Mouse (Mus musculus): ENCODE results near the gene Calhm3. TPM values are rescaled to one million over a fixed set of nuclear protein-coding genes. Genes with fewer than 3 reads are reported as not detected.

Calhm3 gene
- polyA plus RNA-seq, 1 experiment from 2014 or later: not detected

DNA sequence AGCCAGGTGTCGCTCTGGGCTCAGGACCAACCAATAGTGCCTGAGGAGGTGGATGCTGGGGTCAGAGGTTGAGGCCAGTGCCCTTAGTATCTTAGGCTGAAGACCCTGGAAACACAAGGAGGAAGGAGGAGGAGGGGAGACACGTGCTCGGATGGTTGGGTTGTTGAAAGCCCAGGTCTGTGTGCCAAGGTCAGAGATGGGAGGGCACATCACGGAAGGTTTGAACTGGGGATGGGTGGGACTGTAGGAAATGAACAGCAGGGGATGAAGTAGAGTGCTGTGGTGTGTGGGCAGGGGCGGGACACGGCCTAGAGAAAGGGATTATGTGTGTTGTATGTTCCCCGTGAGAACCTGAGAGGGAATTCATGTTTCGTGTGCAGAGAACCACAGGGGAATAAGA is 26.7 kb upstream of the Calhm3 start:
- H3K36me3 ChIP-seq: no peaks in the 10 kb centered on the region
- peaks cover 6% of the 10 kb centered on the region; the same call in 1 of the 2 replicates for H3K4me1 ChIP-seq
- H3K4me3 ChIP-seq (replicated peaks): no peak overlapping the region
- no peak overlapping the region for H3K4me2 ChIP-seq
- WGBS: 69% methylated on average over 8 of the region's 8 CpGs
- H3K27me3 ChIP-seq (replicated peaks): peaks cover 15% of the 10 kb centered on the region
- ATAC-seq (ENCODE audit: insufficient read depth, low FRiP score, low read depth): no peak
- H3K9ac ChIP-seq: no peak overlapping the region
- no peaks in the 10 kb centered on the region for H3K9me3 ChIP-seq
- H3K27ac ChIP-seq: no peak overlapping the region

DNA sequence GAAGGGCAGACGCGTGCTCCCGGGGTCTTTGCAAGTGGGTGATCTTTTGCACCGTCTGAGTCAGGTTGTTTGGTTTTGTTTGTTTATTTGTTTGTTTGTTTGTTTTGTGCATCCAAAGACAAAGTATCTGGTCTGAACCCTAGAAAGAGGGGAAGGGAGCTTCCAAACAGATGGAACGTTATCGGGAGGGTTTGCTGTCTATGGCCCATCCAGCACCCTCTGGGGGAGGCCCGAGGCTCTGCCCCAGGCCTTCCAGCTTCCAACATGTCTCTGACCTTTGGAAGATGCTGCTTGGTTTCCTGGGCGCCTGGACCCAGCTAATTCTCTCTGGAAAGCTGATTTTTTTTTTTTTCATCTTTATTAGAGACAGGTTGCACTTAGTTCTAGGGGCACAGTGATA is 22.4 kb upstream of the Calhm3 start:
- H3K9ac ChIP-seq: no peak overlapping the region
- no peaks in the 10 kb centered on the region for H3K36me3 ChIP-seq
- no peak overlapping the region for H3K27ac ChIP-seq
- ATAC-seq (ENCODE audit: insufficient read depth, low FRiP score, low read depth): no peak
- peak overlapping the region; percentile 71 for H3K4me3 ChIP-seq (replicated peaks)
- WGBS: 27% methylated on average over 8 of the region's 8 CpGs
- peaks cover 11% of the 10 kb centered on the region for H3K4me1 ChIP-seq
- peaks cover 19% of the 10 kb centered on the region for H3K27me3 ChIP-seq (replicated peaks)
- H3K9me3 ChIP-seq: no peaks in the 10 kb centered on the region
- peak overlapping the region; percentile 99 for H3K4me2 ChIP-seq

DNA sequence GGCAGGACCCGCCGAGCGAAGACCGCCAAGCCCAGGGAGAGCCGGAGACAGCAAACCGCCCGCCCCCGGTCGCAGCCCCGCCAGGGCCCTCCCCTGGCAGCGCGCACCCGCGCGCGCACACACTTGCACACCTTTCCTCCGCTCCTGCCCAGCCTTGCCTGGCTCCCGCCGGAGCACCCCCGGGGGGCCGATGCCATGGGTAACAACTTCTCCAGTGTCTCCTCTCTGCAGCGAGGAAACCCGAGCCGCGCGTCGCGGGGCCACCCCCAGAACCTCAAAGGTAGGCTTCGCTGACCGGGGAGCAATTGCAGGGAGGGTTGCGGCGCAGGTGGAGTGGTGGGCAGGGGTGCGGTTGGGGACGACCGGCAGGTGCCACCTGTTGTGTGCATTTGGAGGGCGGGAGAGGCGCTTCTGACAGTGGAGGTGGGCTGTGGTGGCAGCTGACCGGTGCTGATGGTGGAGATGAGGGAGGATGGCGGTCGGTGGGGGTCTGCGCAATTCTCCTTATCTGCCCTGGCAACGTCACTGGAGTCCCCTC is 21.8 kb upstream of the Calhm3 start:
- under 1% methylated on average over 28 of the region's 42 CpGs for WGBS
- Histone ChIP-seq H3K36me3 (no peaks in the 10 kb centered on the region), H3K4me1 (peaks cover 11% of the 10 kb centered on the region), H3K27me3 (replicated peaks) (peaks cover 19% of the 10 kb centered on the region), H3K27ac (peak overlapping the region; percentile 51), H3K9ac (peak overlapping the region; percentile 65), H3K4me2 (peak overlapping the region; percentile 99), H3K9me3 (no peaks in the 10 kb centered on the region), H3K4me3 (replicated peaks) (peak overlapping the region; percentile 71)
- ATAC-seq (ENCODE audit: insufficient read depth, low FRiP score, low read depth): no peak

DNA sequence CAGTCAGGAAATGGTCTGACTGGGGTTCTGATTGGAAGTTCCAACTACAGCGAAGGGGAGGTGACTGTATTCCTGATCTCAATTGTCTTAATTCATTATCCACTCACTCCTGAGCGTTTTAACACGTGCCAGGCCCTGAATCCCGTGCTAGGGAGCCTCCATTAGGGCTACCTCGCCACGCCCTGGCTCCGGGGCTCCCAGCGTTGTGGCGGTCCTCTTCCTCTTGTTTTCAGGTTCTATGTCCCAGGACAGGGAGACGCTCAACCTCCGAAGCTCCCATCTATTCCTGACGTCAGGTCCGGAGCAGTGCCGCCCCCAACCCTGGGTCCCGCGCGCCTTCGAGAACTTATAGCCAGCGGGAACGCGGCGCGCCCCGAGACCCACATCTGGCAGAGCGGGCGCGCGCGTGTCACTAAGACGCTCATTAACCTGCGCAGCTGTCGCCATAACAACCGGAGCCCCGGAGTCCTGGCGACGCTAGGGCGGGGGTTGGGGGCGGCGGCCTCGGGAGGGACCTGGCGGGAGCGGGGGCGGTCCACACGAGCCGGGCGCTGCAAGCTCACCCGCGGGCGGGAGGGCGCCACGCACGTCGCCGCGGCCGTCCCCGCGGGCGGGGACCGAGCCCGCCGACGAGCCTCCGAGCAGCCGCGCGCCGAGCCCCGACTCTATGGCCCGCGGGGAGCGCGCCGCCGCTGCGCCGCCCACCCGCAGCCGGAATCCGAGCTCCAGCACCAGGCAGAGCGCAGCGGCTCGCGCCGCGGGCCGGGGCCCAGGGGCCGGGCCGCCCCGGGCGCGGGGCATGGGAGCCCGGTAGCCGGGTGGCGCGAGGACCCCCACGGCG is 21.1 kb upstream of the Calhm3 start, which contains the start of gene Neurl1a:
Neurl1a (plus strand) TSS at position 390 of the 841 bp plus-strand sequence.
- Histone ChIP-seq H3K27me3 (replicated peaks) (peaks cover 19% of the 10 kb centered on the region), H3K9ac (peak within 1 kb of the TSS; percentile 65), H3K9me3 (no peaks in the 10 kb centered on the region), H3K36me3 (no peaks in the 10 kb centered on the region), H3K27ac (peak within 1 kb of the TSS; percentile 51), H3K4me1 (peaks cover 11% of the 10 kb centered on the region), H3K4me3 (replicated peaks) (peak within 1 kb of the TSS; percentile 71), H3K4me2 (peak within 1 kb of the TSS; percentile 99)
- peak; percentile 49 for ATAC-seq (ENCODE audit: insufficient read depth, low FRiP score, low read depth)
- WGBS: under 1% methylated on average over 88 of the region's 98 CpGs

DNA sequence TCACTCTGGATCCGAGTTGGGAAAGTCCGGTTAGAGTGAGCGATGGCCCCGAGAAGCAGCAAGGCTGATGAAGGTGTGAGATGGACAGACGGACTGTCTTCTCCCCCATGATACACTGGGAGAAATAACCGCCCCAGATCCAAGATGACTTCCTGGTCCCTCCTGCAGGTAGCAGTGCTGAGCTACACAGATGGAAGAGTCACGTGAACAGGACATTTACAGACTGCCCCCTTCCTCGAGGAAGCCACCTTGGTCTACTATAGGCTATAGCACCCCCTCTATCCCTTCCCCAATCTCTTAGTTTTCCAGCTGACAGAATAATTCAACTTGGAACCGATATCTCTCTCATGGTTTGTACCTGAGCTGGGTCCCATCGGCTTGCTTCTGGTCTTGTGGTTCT is 20.4 kb upstream of the Calhm3 start:
- WGBS: 23% methylated on average over 10 of the region's 10 CpGs
- Histone ChIP-seq H3K9ac (no peak overlapping the region), H3K9me3 (no peaks in the 10 kb centered on the region), H3K27me3 (replicated peaks) (peaks cover 19% of the 10 kb centered on the region), H3K4me3 (replicated peaks) (peak overlapping the region; percentile 71), H3K36me3 (no peaks in the 10 kb centered on the region), H3K4me2 (peak overlapping the region; percentile 99), H3K27ac (no peak overlapping the region), H3K4me1 (peaks cover 11% of the 10 kb centered on the region)
- ATAC-seq (ENCODE audit: insufficient read depth, low FRiP score, low read depth): 0 out of 2 replicates have a peak, but pooled peaks have one; percentile 30

DNA sequence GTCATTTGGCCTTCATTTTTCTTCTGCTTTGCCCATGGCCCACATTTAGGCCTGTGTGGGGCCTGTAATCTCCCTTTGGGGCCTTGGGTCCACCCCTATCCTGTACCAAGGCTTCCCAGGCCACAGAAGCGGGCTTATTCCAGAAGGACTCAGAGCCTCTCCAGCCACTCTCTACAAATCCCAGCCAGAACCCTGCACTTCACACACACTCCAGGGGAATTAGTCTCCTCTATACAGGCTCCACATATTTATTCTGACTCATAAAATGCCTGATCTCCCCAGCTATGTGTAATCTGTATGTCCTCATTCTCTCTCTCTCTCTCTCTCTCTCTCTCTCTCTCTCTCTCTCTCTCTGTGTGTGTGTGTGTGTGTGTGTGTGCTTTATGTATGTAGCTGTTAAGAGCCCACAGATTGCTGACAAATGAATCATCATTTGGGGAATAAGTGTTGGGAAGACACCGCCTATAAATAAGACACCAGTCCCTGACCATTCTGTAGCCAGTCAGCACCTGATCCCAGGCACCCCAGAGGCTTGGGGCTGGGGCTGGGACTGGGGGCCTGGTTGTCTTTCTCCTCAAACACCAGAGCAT is 19.4 kb upstream of the Calhm3 start:
- WGBS: 68% methylated on average over 2 of the region's 2 CpGs
- no peak overlapping the region for H3K4me2 ChIP-seq
- H3K4me1 ChIP-seq: peaks cover 11% of the 10 kb centered on the region
- H3K4me3 ChIP-seq (replicated peaks): no peak overlapping the region
- no peaks in the 10 kb centered on the region for H3K9me3 ChIP-seq
- no peak overlapping the region for H3K9ac ChIP-seq
- H3K27ac ChIP-seq: no peak overlapping the region; the same call in 1 of the 2 replicates
- no peak for ATAC-seq (ENCODE audit: insufficient read depth, low FRiP score, low read depth)
- peaks cover 19% of the 10 kb centered on the region for H3K27me3 ChIP-seq (replicated peaks)
- no peaks in the 10 kb centered on the region for H3K36me3 ChIP-seq

DNA sequence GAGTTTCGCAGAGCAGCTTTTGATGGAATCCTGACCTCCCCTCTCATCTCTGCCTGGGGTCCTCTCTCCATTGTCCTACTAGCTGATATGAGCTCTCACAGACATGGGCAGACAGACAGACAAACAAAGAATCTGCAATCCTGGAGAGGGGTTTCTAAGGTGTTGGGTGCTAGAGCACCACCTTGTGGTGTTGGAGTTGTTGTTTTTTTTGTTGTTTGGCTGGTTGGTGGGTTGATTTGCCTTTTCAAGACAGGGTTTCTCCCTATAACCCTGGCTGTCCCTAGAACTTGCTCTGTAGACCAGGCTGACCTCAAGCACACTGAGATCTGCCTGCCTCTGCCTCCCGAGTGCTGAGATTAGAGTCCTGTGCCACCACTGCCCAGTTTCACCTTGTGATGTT is 17.9 kb upstream of the Calhm3 start:
- no peak for ATAC-seq (ENCODE audit: insufficient read depth, low FRiP score, low read depth)
- Histone ChIP-seq H3K9me3 (no peaks in the 10 kb centered on the region), H3K4me1 (peaks cover 11% of the 10 kb centered on the region), H3K9ac (no peak overlapping the region), H3K4me2 (no peak overlapping the region), H3K27me3 (replicated peaks) (peaks cover 19% of the 10 kb centered on the region), H3K4me3 (replicated peaks) (no peak overlapping the region), H3K27ac (no peak overlapping the region), H3K36me3 (no peaks in the 10 kb centered on the region)
- 58% methylated on average over 2 of the region's 2 CpGs for WGBS

DNA sequence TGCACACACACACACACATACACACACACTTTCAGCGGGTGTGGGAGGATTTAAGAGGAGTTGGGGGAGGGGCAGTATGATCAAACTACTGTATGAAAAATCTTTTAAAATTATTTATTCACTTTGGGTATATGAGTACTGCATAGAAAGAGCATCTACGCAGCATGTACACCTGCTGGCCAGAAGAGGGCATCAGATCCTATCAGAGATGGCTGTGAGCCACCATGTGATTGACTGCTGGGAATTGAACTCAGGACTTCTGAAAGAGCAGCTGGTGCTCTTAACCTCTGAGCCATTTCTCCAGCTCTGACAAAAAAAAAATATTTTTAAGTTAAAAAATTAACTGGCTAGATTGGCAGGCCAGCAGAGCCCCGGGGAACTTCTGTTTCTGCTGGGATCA is 17.0 kb upstream of the Calhm3 start:
- Histone ChIP-seq H3K4me3 (replicated peaks) (no peak overlapping the region), H3K27me3 (replicated peaks) (peaks cover 11% of the 10 kb centered on the region; the same call in 1 of the 2 replicates), H3K4me1 (peaks cover 8% of the 10 kb centered on the region), H3K4me2 (no peak overlapping the region), H3K27ac (no peak overlapping the region), H3K9me3 (no peaks in the 10 kb centered on the region), H3K9ac (no peak overlapping the region), H3K36me3 (no peaks in the 10 kb centered on the region)
- ATAC-seq (ENCODE audit: insufficient read depth, low FRiP score, low read depth): no peak
- 55% methylated on average over 3 of the region's 3 CpGs for WGBS

DNA sequence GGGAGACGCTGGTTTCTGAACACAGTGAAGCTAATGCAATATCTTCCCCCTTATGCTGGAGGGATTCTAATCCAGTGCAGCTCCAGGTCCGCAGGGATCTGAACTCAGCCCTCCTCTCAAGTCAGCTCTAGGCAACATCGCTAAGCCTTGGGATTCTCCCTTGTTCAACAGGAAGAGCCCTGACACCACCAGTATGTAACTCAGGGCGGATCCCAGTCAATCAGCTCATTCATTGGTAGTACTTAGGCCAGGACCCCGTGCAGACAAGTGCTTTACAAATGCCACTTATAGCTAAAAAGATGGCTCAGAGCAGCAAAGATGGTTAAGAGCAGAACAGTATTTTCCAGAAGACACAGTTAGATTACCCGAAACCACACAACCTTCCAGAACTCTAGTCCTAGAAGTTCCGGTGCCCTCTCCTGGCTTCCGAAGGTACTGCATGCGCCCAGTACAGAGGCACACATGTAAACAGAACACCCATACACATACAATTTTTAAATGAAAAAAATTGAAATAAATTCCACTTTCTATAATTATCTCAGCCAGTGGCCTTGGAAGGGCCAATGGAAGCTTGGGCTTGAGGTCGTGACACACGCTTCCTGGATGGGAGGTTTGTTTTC is 11.3 kb upstream of the Calhm3 start:
- Histone ChIP-seq H3K27me3 (replicated peaks) (no peaks in the 10 kb centered on the region), H3K9me3 (no peaks in the 10 kb centered on the region), H3K27ac (no peak overlapping the region), H3K4me2 (peak overlapping the region; percentile 41), H3K4me1 (peaks cover 13% of the 10 kb centered on the region; the same call in 1 of the 2 replicates), H3K9ac (no peak overlapping the region), H3K4me3 (replicated peaks) (no peak overlapping the region), H3K36me3 (no peaks in the 10 kb centered on the region)
- no peak; the same call in 1 of the 2 replicates for ATAC-seq (ENCODE audit: insufficient read depth, low FRiP score, low read depth)
- 25% methylated on average over 11 of the region's 11 CpGs for WGBS

DNA sequence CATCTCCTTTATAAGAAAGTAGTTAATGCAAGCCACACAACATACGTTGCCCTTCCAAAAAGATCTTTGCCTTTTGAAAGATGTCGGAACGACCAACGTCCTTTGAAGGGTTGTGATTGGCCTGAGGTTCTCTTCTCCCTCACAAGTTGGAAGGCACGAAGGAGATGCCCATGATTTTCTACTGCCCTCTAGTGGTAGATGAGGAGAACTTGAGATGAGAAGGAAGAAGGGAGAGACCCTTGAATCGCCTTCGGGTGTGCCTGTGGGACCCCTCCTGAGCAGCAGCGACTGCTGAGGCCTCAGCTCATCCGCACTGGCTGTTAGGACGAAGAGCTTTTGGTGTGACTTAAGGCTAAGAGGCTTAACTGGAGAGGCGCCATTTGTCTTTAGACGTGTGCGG is 10.7 kb upstream of the Calhm3 start:
- no peak for ATAC-seq (ENCODE audit: insufficient read depth, low FRiP score, low read depth)
- WGBS: 8% methylated on average over 13 of the region's 13 CpGs
- H3K9ac ChIP-seq: no peak overlapping the region

DNA sequence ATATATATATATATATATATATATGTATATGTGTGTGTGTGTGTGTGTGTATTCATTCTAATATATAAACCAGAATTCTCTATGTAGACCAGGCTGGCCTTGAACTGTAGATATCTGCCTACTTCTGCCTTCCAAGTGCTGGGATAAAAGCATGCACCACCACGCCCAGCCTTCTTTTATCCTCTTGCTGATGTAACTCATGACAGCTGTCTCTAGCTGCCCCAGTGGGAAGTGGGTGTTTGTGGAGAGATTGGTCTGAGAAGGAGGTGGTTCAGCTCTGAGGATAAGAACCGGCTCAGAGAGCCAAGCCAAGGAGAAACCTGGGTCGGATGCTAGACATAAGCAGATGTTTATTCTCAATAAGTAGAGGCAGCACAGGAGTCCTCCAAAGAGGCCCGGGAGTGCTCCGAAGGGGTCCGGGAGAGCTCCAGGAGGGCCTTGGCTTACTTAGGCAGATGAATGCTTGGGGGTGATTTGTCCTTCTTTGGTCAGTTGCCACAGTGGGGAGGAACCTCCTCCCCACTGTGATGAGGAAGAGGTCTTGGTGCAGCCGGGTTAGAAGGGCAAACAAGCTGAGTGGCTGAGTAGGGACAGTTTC is 10.2 kb upstream of the Calhm3 start:
- no peak overlapping the region for H3K9ac ChIP-seq
- H3K4me1 ChIP-seq: peaks cover 13% of the 10 kb centered on the region; the same call in 1 of the 2 replicates
- H3K4me3 ChIP-seq (replicated peaks): no peak overlapping the region
- no peaks in the 10 kb centered on the region for H3K27me3 ChIP-seq (replicated peaks)
- ATAC-seq (ENCODE audit: insufficient read depth, low FRiP score, low read depth): no peak; the same call in 1 of the 2 replicates
- 41% methylated on average over 7 of the region's 7 CpGs for WGBS
- no peaks in the 10 kb centered on the region for H3K9me3 ChIP-seq
- H3K27ac ChIP-seq: no peak overlapping the region
- H3K36me3 ChIP-seq: no peaks in the 10 kb centered on the region
- peak overlapping the region; percentile 41; the same call in 1 of the 2 replicates for H3K4me2 ChIP-seq

More for the DNA sequence above, 10.7 kb upstream of the Calhm3 start:
- Histone ChIP-seq H3K4me2 (peak overlapping the region; percentile 41), H3K9me3 (no peaks in the 10 kb centered on the region), H3K4me3 (replicated peaks) (no peak overlapping the region), H3K27me3 (replicated peaks) (no peaks in the 10 kb centered on the region), H3K36me3 (no peaks in the 10 kb centered on the region), H3K27ac (no peak overlapping the region), H3K4me1 (peaks cover 13% of the 10 kb centered on the region; the same call in 1 of the 2 replicates)
